Mouse (Mus musculus) liver, embryonic 14.5 days (tissue): ENCODE measurements around the gene Cuedc2. TPM values are rescaled to one million over a fixed set of nuclear protein-coding genes. Genes with fewer than 3 reads are reported as not detected.
A peak's percentile ranks its signal among the peaks of the same experiment; 100 is the strongest.

ENCODE experiments used
- ATAC-seq: fragments of 200-750 bp; cut with Nextera tagmentation; 2 replicates; pipeline ENCODE4 v1.8.0; 2017; ENCODE audit warnings: moderate number of reproducible peaks, mild to moderate bottlenecking, moderate library complexity; ENCODE audit not compliant: insufficient read depth
- DNase-seq, 3 experiments: peaks; one replicate each; pipeline ENCODE4 v3.0.0-alpha.2; 2012 to 2013; ENCODE audit warnings: low read depth in 3 of 3, low spot score in 3 of 3
- H3K27ac ChIP-seq: fragments of 300-500 bp; sonication (generic); 2 replicates; pipeline ENCODE4 v1.5.1; 2014; ENCODE audit warnings: moderate library complexity, mild to moderate bottlenecking, control low read depth, inconsistent platforms
- H3K27me3 ChIP-seq: fragments of 300-500 bp; sonication (generic); 2 replicates; pipeline ENCODE4 v1.6.1; 2014; ENCODE audit warnings: mild to moderate bottlenecking, low read length, moderate library complexity; ENCODE audit not compliant: control insufficient read depth, insufficient read depth
- H3K36me3 ChIP-seq: fragments of 300-500 bp; sonication (generic); replicated peaks from 2 replicates; pipeline ENCODE4 v1.6.1; 2014; ENCODE audit warnings: low read depth; ENCODE audit not compliant: control insufficient read depth, insufficient read depth
- H3K4me1 ChIP-seq, 2 experiments: fragments of 200-500 bp in 1 of 2; fragments of 300-500 bp in 1 of 2; sonication (generic) in 1 of 2; replicated peaks; 2 replicates each; pipeline ENCODE4 v1.6.1; 2012 to 2014; ENCODE audit warnings: antibody characterized with exemption in 1 of 2, inconsistent platforms in 1 of 2, low read length in 1 of 2; ENCODE audit not compliant: control insufficient read depth in 2 of 2, insufficient read depth in 2 of 2
- H3K4me2 ChIP-seq: fragments of 300-500 bp; sonication (generic); 2 replicates; pipeline ENCODE4 v1.6.1; 2014; ENCODE audit warnings: low read depth, mild to moderate bottlenecking, control low read depth, moderate library complexity
- H3K4me3 ChIP-seq, 2 experiments: fragments of 200-500 bp in 1 of 2; fragments of 300-500 bp in 1 of 2; sonication (generic) in 1 of 2; 2 replicates each; pipeline ENCODE4 v1.5.1; 2012 to 2014; ENCODE audit warnings: low read depth in 2 of 2, low read length in 2 of 2, mild to moderate bottlenecking in 2 of 2, control low read depth in 1 of 2, inconsistent platforms in 1 of 2, moderate library complexity in 1 of 2; ENCODE audit not compliant: insufficient read depth in 1 of 2
- H3K9ac ChIP-seq: fragments of 300-500 bp; sonication (generic); replicated peaks from 2 replicates; pipeline ENCODE4 v1.6.1; 2014; ENCODE audit warnings: mild to moderate bottlenecking, control low read depth, moderate library complexity
- H3K9me3 ChIP-seq: fragments of 300-500 bp; sonication (generic); 2 replicates; pipeline ENCODE4 v1.6.1; 2016; ENCODE audit warnings: low read length, mixed read lengths; ENCODE audit not compliant: control insufficient read depth
- CTCF ChIP-seq: IDR thresholded peaks from 2 replicates; pipeline ENCODE4 v1.5.1; 2016; ENCODE audit warnings: antibody characterized with exemption, low read depth, control low read depth
- EP300 ChIP-seq: IDR thresholded peaks from 2 replicates; pipeline ENCODE4 v1.6.1; 2016; ENCODE audit warnings: antibody characterized with exemption, low read depth
- WGBS: fragments of 180-500 bp; shearing (Covaris S2); extraction: QIAGEN DNeasy Blood & Tissue Kit; methylation state at CpG from one replicate; pipeline ENCODE4 v1.1.7; 2014; ENCODE audit not compliant: insufficient replicate concordance; 5-methylcytosine and 5-hydroxymethylcytosine counted together
- polyA plus RNA-seq, 2 experiments: library from polyadenylated mRNA; depleted of rRNA in 1 of 2; stranded (reverse) in 1 of 2; unstranded in 1 of 2; fragments of >200 nt; fragmentation: Nextera tagmentation in 1 of 2; extraction: Ambion mirVana in 1 of 2; gene quantifications; 2 replicates each; pipeline versions ENCODE4 v1.2.1 to v1.2.3; 2012 to 2014

Gene Cuedc2
- polyA plus RNA-seq, 2 experiments: 54.9 to 76.6 TPM

DNA sequence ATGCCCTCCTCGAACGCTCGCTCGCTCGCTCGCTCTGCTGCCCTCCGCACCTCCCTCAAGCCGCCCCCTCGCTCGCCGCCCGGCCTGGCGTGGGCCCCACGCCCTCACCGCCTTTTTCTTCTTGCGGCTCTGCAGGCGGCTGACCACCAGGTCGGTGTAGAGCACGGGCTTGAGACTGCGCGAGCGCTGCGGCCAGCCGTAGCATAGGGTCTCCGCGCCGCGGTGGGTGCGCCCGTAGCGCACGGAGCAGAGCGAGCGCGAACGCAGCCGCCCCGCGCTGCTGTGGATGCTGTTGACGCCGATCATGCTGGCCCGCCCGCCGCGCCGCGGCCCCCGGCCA is 21.0 kb downstream of the Cuedc2 start:
- no peak overlapping the region for H3K27ac ChIP-seq
- H3K4me2 ChIP-seq: peak overlapping the region; percentile 58
- no peak for TF ChIP-seq EP300
- no peak for TF ChIP-seq CTCF
- peak overlapping the region; percentile 15 to 45; a peak in 3 of 4 replicates for H3K4me3 ChIP-seq
- peaks cover 68% of the 10 kb centered on the region for H3K27me3 ChIP-seq
- 1% methylated on average over 47 of the region's 48 CpGs for WGBS
- H3K36me3 ChIP-seq: no peaks in the 10 kb centered on the region
- peaks cover 36 to 40% of the 10 kb centered on the region in 2 experiments for H3K4me1 ChIP-seq
- no peaks in the 10 kb centered on the region for H3K9me3 ChIP-seq
- DNase-seq (no peak), ATAC-seq (no peak)
- H3K9ac ChIP-seq: no peak overlapping the region; the same call in 1 of the 2 replicates

DNA sequence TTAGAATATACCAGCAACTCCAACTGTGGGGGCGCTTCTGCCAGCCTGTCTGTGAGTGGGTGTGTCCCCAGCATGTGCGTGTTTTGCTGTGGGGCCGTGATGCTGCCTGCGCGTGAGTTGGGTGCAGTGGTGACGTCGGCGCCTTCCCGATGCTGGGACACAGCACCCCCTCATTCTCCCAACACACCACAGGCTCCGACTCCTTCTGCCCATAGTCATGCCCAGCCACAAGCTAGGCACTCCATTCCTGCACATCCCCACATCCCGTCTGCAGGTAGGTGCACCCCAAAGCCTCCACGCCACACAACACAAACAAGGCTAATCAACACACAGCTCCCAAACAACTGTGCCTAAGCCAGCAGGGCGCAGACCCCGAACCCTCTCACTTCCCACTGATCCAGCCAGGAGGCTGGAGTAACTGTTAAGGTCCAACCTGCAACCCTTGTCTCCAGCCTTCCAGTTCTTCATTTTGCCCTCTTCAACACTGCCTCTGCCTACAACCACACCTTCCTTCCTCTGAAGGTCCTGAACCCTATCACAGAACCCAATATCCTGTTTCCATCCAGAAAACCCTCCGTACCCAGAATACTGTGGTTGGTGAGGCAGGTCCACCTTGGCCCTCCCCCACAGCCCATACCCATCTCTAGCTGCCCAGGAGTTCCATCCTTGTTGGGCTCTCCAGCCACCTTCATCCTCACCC is 21.5 kb downstream of the Cuedc2 start:
- Histone ChIP-seq H3K27me3 (peaks cover 63% of the 10 kb centered on the region), H3K27ac (no peak overlapping the region), H3K4me1 (peaks cover 36 to 40% of the 10 kb centered on the region in 2 experiments), H3K4me2 (peak overlapping the region; percentile 58), H3K36me3 (no peaks in the 10 kb centered on the region), H3K9ac (no peak overlapping the region; the same call in 1 of the 2 replicates), H3K9me3 (no peaks in the 10 kb centered on the region), H3K4me3 (peak overlapping the region; percentile 15 to 45; a peak in 3 of 4 replicates)
- TF ChIP-seq EP300 (no peak), CTCF (no peak)
- whole genome bisulfite sequencing: 36% methylated on average over 15 of the region's 15 CpGs
- ATAC-seq (no peak), DNase-seq (no peak)

DNA sequence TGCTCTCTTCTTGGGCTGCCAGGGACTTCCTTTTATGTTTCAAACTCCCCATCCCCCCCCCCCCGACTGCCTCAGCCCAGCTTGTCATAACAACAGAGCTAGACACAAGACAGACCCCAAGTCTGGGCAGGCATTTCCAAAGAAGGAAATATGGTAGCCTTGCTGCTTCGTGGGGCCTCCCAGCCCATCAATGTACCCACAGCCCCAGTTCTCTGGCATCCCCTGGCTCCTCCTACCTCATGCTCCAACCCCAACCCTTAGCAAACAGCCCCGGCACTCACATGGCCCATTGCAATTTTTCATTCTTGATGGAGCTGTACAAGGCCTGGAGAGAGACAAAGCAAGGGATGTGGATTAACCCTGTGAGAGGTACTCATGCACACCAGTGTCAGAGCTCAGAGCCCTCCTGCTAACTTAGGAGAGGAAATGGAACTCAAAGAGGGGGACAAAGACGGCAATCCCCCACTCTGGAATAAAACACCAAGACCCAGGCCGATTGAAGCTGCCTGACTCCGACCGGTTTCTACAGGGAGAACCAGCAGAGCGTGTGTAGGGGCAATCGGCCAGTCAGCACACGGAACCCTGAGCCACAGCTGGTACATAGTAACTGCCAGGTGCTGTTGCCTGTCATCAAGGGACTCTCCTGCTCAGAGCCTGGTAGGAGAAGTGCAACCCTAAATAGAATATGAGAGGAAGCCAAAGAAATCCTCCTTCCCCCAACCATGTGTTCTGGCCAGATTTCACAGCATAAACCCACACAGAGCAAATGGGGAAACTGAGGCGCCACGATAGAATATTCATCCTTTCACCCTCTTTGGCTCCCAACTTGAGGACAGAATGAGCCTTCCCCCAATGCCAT is 22.5 kb downstream of the Cuedc2 start:
- no peaks in the 10 kb centered on the region for H3K36me3 ChIP-seq
- peak overlapping the region; percentile 65 for H3K4me2 ChIP-seq
- no peak for TF ChIP-seq EP300
- no peak for TF ChIP-seq CTCF
- ATAC-seq: peak; percentile 36
- H3K4me1 ChIP-seq: peaks cover 36 to 40% of the 10 kb centered on the region in 2 experiments
- WGBS: 40% methylated on average over 12 of the region's 12 CpGs
- H3K9me3 ChIP-seq: no peaks in the 10 kb centered on the region
- no peak for DNase-seq
- H3K27ac ChIP-seq: peak overlapping the region; percentile 90
- peaks cover 53% of the 10 kb centered on the region for H3K27me3 ChIP-seq
- peak overlapping the region; percentile 20 to 47 for H3K4me3 ChIP-seq
- H3K9ac ChIP-seq: peak overlapping the region; percentile 61

DNA sequence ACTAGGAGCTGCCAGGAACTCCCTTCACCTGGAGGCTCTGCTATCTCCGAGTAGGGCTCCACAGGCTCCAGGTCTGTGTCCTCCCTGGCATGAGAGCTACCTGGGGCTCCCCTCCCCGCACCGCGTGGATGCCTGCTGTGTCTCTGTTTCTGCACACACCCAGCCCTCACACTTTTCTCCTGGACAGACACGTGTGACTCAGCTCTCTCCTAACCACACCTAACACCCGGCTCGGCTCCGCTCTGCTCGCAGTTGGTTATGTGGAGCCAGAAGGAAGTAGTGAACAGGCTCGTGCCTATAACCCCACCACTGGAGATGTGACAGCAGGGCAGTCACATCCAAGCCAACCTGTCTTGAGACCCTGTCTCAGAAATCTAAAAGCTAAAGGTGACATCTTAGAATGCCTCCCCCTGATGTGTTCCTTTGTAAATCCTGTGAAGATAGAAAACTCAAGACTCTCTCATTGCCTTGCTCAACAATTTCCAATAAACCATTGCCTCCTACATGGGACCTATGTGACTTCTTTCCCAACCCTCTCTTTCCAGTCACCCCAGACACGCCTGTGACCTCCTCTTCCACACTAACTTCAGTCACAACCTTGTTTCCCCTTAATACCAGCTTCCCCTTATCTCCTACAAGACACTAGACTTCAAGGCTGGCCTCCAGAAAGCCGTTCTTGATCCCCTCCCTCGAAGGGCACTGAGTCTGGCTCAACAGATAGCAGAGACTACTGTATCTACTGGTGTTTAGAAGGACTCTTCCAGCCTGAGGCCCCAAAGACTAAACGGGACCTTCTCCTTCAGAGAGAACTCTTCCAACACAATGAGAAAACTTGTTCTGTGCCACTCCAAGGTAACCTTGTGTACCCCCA is 23.4 kb downstream of the Cuedc2 start:
- TF ChIP-seq CTCF (no peak), EP300 (peak; percentile 87)
- peak overlapping the region; percentile 44 to 47 for H3K4me3 ChIP-seq
- ATAC-seq: peak; percentile 90
- H3K36me3 ChIP-seq: no peaks in the 10 kb centered on the region
- H3K4me1 ChIP-seq: peaks cover 36 to 40% of the 10 kb centered on the region in 2 experiments
- H3K27ac ChIP-seq: peak overlapping the region; percentile 90
- H3K27me3 ChIP-seq: peaks cover 44% of the 10 kb centered on the region
- 4% methylated on average over 14 of the region's 14 CpGs for WGBS
- H3K4me2 ChIP-seq: peak overlapping the region; percentile 65
- DNase-seq: peak; percentile 84 to 88 (median 88)
- no peaks in the 10 kb centered on the region for H3K9me3 ChIP-seq
- peak overlapping the region; percentile 61 for H3K9ac ChIP-seq
